Mouse (Mus musculus): ENCODE results near the gene Arl2bp.

- TF ChIP-seq CTCF (IDR thresholded peaks at IDR 0.05; ENCODE audit: insufficient read depth, low read depth, low read length) (no peak), POLR2A (IDR thresholded peaks at IDR 0.05; ENCODE audit: insufficient read depth, low read depth, low read length) (no peak)
These were observed 9.5 kb downstream of the Arl2bp start for GRCm38 (mm10) chr8:94675923-94676322.
